Mouse (Mus musculus) G1E (cell line): Measurements from ENCODE around the gene Fam20b. TPM values are rescaled to one million over a fixed set of nuclear protein-coding genes. Genes with fewer than 3 reads are reported as not detected.
"Not testable (repeated sequence)": the region's sequence is repeated elsewhere in the genome, so short reads cannot be mapped to it uniquely, and the experiment has no call there.

Experiments used
- ATAC-seq: 2 replicates; pipeline ENCODE4 v1.8.0; 2016; ENCODE audit warnings: mild to moderate bottlenecking; ENCODE audit not compliant: insufficient number of reproducible peaks, poor library complexity, low FRiP score, severe bottlenecking; ENCODE audit errors: extremely low read depth
- DNase-seq: peaks from one replicate; pipeline ENCODE4 v3.0.0; 2012; ENCODE audit warnings: low spot score
- H3K27me3 ChIP-seq: 2 replicates; pipeline ENCODE4 v1.6.1; 2012; ENCODE audit warnings: mild to moderate bottlenecking, low read length, inconsistent platforms; ENCODE audit not compliant: insufficient read depth
- H3K36me3 ChIP-seq: replicated peaks from 2 replicates; pipeline ENCODE3; 2012; ENCODE audit warnings: mild to moderate bottlenecking, inconsistent platforms
- H3K4me1 ChIP-seq: 2 replicates; pipeline ENCODE4 v1.6.1; 2012; ENCODE audit warnings: low read depth, low read length, inconsistent platforms, mixed read lengths; ENCODE audit not compliant: insufficient read depth
- H3K4me3 ChIP-seq: 2 replicates; pipeline ENCODE4 v1.5.1; 2012; ENCODE audit warnings: low read depth, mild to moderate bottlenecking, inconsistent platforms, low read length, moderate library complexity, mixed read lengths
- H3K9me3 ChIP-seq: replicated peaks from 2 replicates; pipeline ENCODE4 v1.6.1; 2012; ENCODE audit warnings: inconsistent platforms
- CTCF ChIP-seq: IDR thresholded peaks from 2 replicates; pipeline ENCODE4 v1.5.1; 2012; ENCODE audit warnings: low read depth, low read length, inconsistent platforms, mixed read lengths
- GATA1 ChIP-seq: IDR thresholded peaks from 2 replicates; pipeline ENCODE4 v1.6.1; 2012; ENCODE audit warnings: borderline replicate concordance, low read length, inconsistent platforms, mixed read lengths
- GATA2 ChIP-seq: IDR thresholded peaks from 2 replicates; pipeline ENCODE4 v1.6.1; 2012; ENCODE audit warnings: low read depth, low read length, inconsistent platforms, borderline replicate concordance
- POLR2AphosphoS5 ChIP-seq: IDR thresholded peaks from 2 replicates; pipeline ENCODE4 v1.6.1; 2012; ENCODE audit warnings: low read depth, low read length, inconsistent platforms; ENCODE audit not compliant: insufficient replicate concordance
- TAL1 ChIP-seq: conservative IDR thresholded peaks from 2 replicates; pipeline ENCODE4 v1.6.1; 2012; ENCODE audit warnings: low read depth, low read length, inconsistent platforms, mixed read lengths
- polyA plus RNA-seq: library from polyadenylated mRNA; stranded (reverse); fragments of >175 nt; gene quantifications from 2 replicates; pipeline ENCODE4 v1.2.3, GENCODE M21; 2012
- total RNA-seq, 2 experiments: library from RNA; stranded (forward) in 1 of 2; stranded (reverse) in 1 of 2; fragments of 200-1000 nt in 1 of 2; fragments of >200 nt in 1 of 2; fragmentation: Nextera tagmentation in 1 of 2; gene quantifications; 2 replicates each; pipeline ENCODE4 v1.2.3; 2014 to 2017

Fam20b gene
- total and polyA plus RNA-seq, 3 experiments, result 11.8 to 93.5 (median 43.3) TPM

- H3K4me1 ChIP-seq, result peaks cover 22% of the 10 kb centered on the region
- peaks cover 13% of the 10 kb centered on the region for H3K36me3 ChIP-seq
These were observed 50.3 kb downstream of the Fam20b start for GRCm38 (mm10) chr1:156668602-156669001.

GRCm38 (mm10) chr1:156667141-156667926 is 51.6 kb downstream of the Fam20b start:
- H3K4me1 ChIP-seq, result peaks cover 10% of the 10 kb centered on the region
- H3K36me3 ChIP-seq, result peaks cover 13% of the 10 kb centered on the region
- ATAC-seq (peak; percentile 40; the same call in 1 of the 2 replicates), DNase-seq (peak; percentile 18)
- no peak overlapping the region for H3K4me3 ChIP-seq
- H3K9me3 ChIP-seq, result no peaks in the 10 kb centered on the region
- TF ChIP-seq CTCF (no peak), POLR2AphosphoS5 (no peak), TAL1 (no peak), GATA2 (no peak), GATA1 (no peak)
- H3K27me3 ChIP-seq, result peaks cover 16% of the 10 kb centered on the region; the same call in 1 of the 2 replicates

More at GRCm38 (mm10) chr1:156668602-156669001, 50.3 kb downstream of the Fam20b start:
- Histone ChIP-seq H3K4me3 (no peak overlapping the region), H3K27me3 (peaks cover 12% of the 10 kb centered on the region; the same call in 1 of the 2 replicates), H3K9me3 (no peaks in the 10 kb centered on the region)
- TF ChIP-seq GATA2 (no peak), CTCF (no peak), TAL1 (no peak), POLR2AphosphoS5 (no peak), GATA1 (no peak)
- ATAC-seq (no peak), DNase-seq (no peak)

GRCm38 (mm10) chr1:156665777-156666176 is 53.1 kb downstream of the Fam20b start:
- Histone ChIP-seq H3K4me3 (no peak overlapping the region), H3K4me1 (peaks cover 9% of the 10 kb centered on the region), H3K27me3 (peaks cover 16% of the 10 kb centered on the region; the same call in 1 of the 2 replicates), H3K9me3 (no peaks in the 10 kb centered on the region), H3K36me3 (peaks cover 15% of the 10 kb centered on the region)
- ATAC-seq (no peak), DNase-seq (no peak)
- TF ChIP-seq POLR2AphosphoS5 (no peak), TAL1 (no peak), GATA2 (no peak), GATA1 (no peak), CTCF (no peak)

- not testable (repeated sequence) for H3K4me1 ChIP-seq, H3K27me3 ChIP-seq, H3K9me3 ChIP-seq, H3K4me3 ChIP-seq, DNase-seq, ATAC-seq
- peaks cover 30% of the 10 kb centered on the region for H3K36me3 ChIP-seq
These were observed 58.1 kb downstream of the Fam20b start for GRCm38 (mm10) chr1:156660660-156661236.

- TF ChIP-seq TAL1 (no peak), POLR2AphosphoS5 (no peak), GATA1 (no peak), GATA2 (no peak), CTCF (no peak)
- Histone ChIP-seq H3K9me3 (no peaks in the 10 kb centered on the region), H3K36me3 (peaks cover 37% of the 10 kb centered on the region), H3K4me1 (peaks cover 6% of the 10 kb centered on the region; the same call in 1 of the 2 replicates), H3K4me3 (no peak overlapping the region), H3K27me3 (peaks cover 5% of the 10 kb centered on the region; the same call in 1 of the 2 replicates)
- no peak for ATAC-seq
- no peak for DNase-seq
These were observed 58.8 kb downstream of the Fam20b start for GRCm38 (mm10) chr1:156659906-156660659.

GRCm38 (mm10) chr1:156658676-156659075 is 60.2 kb downstream of the Fam20b start:
- no peaks in the 10 kb centered on the region for H3K9me3 ChIP-seq
- peaks cover 6% of the 10 kb centered on the region; the same call in 1 of the 2 replicates for H3K4me1 ChIP-seq
- H3K36me3 ChIP-seq, result peaks cover 46% of the 10 kb centered on the region
- no peak for ATAC-seq
- no peak overlapping the region for H3K4me3 ChIP-seq
- peaks cover 5% of the 10 kb centered on the region; the same call in 1 of the 2 replicates for H3K27me3 ChIP-seq
- DNase-seq, result no peak
- TF ChIP-seq GATA1 (no peak), POLR2AphosphoS5 (no peak), GATA2 (no peak), CTCF (no peak), TAL1 (no peak)
